Mouse (Mus musculus) stomach, postnatal 0 days (tissue): ENCODE results near the gene Olfr491. TPM values are rescaled to one million over a fixed set of nuclear protein-coding genes. Genes with fewer than 3 reads are reported as not detected.

Experiments
- ATAC-seq: fragments of 200-750 bp; cut with Nextera tagmentation; 2 replicates; pipeline ENCODE4 v1.8.0; 2017; ENCODE audit not compliant: low FRiP score, low TSS enrichment
- DNase-seq: peaks from one replicate; pipeline ENCODE4 v3.0.0-alpha.2; 2016; ENCODE audit warnings: low spot score
- H3K27ac ChIP-seq: fragments of 300-500 bp; sonication (generic); replicated peaks from 2 replicates; pipeline ENCODE4 v1.5.1; 2014; ENCODE audit warnings: mild to moderate bottlenecking, control low read depth
- H3K27me3 ChIP-seq: fragments of 300-500 bp; sonication (generic); 2 replicates; pipeline ENCODE4 v1.6.1; 2014; ENCODE audit warnings: low read length; ENCODE audit not compliant: control insufficient read depth, insufficient read depth
- H3K36me3 ChIP-seq: fragments of 300-500 bp; sonication (generic); 2 replicates; pipeline ENCODE4 v1.6.1; 2014; ENCODE audit warnings: low read length, mixed read lengths; ENCODE audit not compliant: control insufficient read depth, insufficient read depth
- H3K4me1 ChIP-seq: fragments of 300-500 bp; sonication (generic); replicated peaks from 2 replicates; pipeline ENCODE4 v1.6.1; 2014; ENCODE audit warnings: antibody characterized with exemption; ENCODE audit not compliant: control insufficient read depth, insufficient read depth
- H3K4me2 ChIP-seq: fragments of 300-500 bp; sonication (generic); replicated peaks from 2 replicates; pipeline ENCODE4 v1.6.1; 2014; ENCODE audit warnings: low read depth, mild to moderate bottlenecking, control low read depth, moderate library complexity
- H3K4me3 ChIP-seq: fragments of 300-500 bp; sonication (generic); 2 replicates; pipeline ENCODE4 v1.5.1; 2014; ENCODE audit warnings: low read depth, low read length, control low read depth
- H3K9ac ChIP-seq: fragments of 300-500 bp; sonication (generic); 2 replicates; pipeline ENCODE4 v1.6.1; 2014; ENCODE audit warnings: mild to moderate bottlenecking, low read length, control low read depth, mixed read lengths
- H3K9me3 ChIP-seq: fragments of 300-500 bp; sonication (generic); 2 replicates; pipeline ENCODE4 v1.6.1; 2016; ENCODE audit warnings: low read length; ENCODE audit not compliant: control insufficient read depth
- CTCF ChIP-seq: IDR thresholded peaks from 2 replicates; pipeline ENCODE4 v1.5.1; 2016; ENCODE audit warnings: antibody characterized with exemption, low read depth, mild to moderate bottlenecking, moderate library complexity
- EP300 ChIP-seq: optimal IDR thresholded peaks from 2 replicates; pipeline ENCODE3; 2016; ENCODE audit warnings: antibody characterized with exemption
- WGBS: fragments of 180-500 bp; shearing (Covaris S2); extraction: QIAGEN DNeasy Blood & Tissue Kit; methylation state at CpG from one replicate; pipeline ENCODE4 v1.1.7; 2014; 5-methylcytosine and 5-hydroxymethylcytosine counted together
- polyA plus RNA-seq: library from polyadenylated mRNA; unstranded; fragments of >200 nt; fragmentation: Nextera tagmentation; extraction: Ambion mirVana; gene quantifications from 2 replicates; pipeline ENCODE4 v1.2.1, GENCODE M21; 2015

Gene Olfr491
- not detected in 2 replicates for polyA plus RNA-seq

GRCm38 (mm10) chr7:108313151-108313550 lies at the start of gene Olfr491:
Gene Olfr491, plus strand, starts transcription at chr7:108313451.
- no peak within 1 kb of the TSS for H3K4me3 ChIP-seq
- H3K27me3 ChIP-seq, result no peaks in the 10 kb centered on the region
- TF ChIP-seq CTCF (no peak), EP300 (no peak)
- H3K36me3 ChIP-seq, result no peaks in the 10 kb centered on the region
- ATAC-seq (no peak), DNase-seq (no peak)
- no peak within 1 kb of the TSS for H3K9ac ChIP-seq
- H3K27ac ChIP-seq, result no peak within 1 kb of the TSS
- WGBS, result 39% methylated on average over 1 of the region's 1 CpGs
- no peaks in the 10 kb centered on the region for H3K4me1 ChIP-seq
- H3K4me2 ChIP-seq, result no peak within 1 kb of the TSS
- no peaks in the 10 kb centered on the region for H3K9me3 ChIP-seq

- H3K4me1 ChIP-seq, result no peaks in the 10 kb centered on the region
- H3K9me3 ChIP-seq, result no peaks in the 10 kb centered on the region
- ATAC-seq (no peak), DNase-seq (no peak)
- no peak within 1 kb of the TSS for H3K9ac ChIP-seq
- no peak within 1 kb of the TSS for H3K27ac ChIP-seq
- no peaks in the 10 kb centered on the region for H3K36me3 ChIP-seq
- no peak within 1 kb of the TSS for H3K4me3 ChIP-seq
- no peaks in the 10 kb centered on the region for H3K27me3 ChIP-seq
- TF ChIP-seq EP300, result no peak
- TF ChIP-seq CTCF, result no peak
- H3K4me2 ChIP-seq, result no peak within 1 kb of the TSS
Measured at GRCm38 (mm10) chr7:108288834-108289233, 24.4 kb upstream of the Olfr491 start, which contains the start of gene Olfr490. Gene Olfr490, minus strand, starts transcription at chr7:108288934.

GRCm38 (mm10) chr7:108323574-108323973 lies 10.3 kb downstream of the Olfr491 start, which contains the start of gene Olfr492:
Gene Olfr492, minus strand, starts transcription at chr7:108323674.
- H3K27ac ChIP-seq, result no peak within 1 kb of the TSS
- no peak for TF ChIP-seq CTCF
- no peak for TF ChIP-seq EP300
- 68% methylated on average over 2 of the region's 2 CpGs for WGBS
- DNase-seq (no peak), ATAC-seq (no peak)
- no peaks in the 10 kb centered on the region for H3K4me1 ChIP-seq
- H3K27me3 ChIP-seq, result no peaks in the 10 kb centered on the region
- no peak within 1 kb of the TSS for H3K4me3 ChIP-seq
- no peak within 1 kb of the TSS for H3K4me2 ChIP-seq
- H3K9me3 ChIP-seq, result no peaks in the 10 kb centered on the region
- no peak within 1 kb of the TSS for H3K9ac ChIP-seq
- H3K36me3 ChIP-seq, result no peaks in the 10 kb centered on the region

- Histone ChIP-seq H3K4me3 (no peak within 1 kb of the TSS), H3K36me3 (no peaks in the 10 kb centered on the region), H3K4me1 (no peaks in the 10 kb centered on the region), H3K9me3 (no peaks in the 10 kb centered on the region), H3K4me2 (no peak within 1 kb of the TSS), H3K9ac (no peak within 1 kb of the TSS), H3K27me3 (no peaks in the 10 kb centered on the region), H3K27ac (no peak within 1 kb of the TSS)
- ATAC-seq (no peak), DNase-seq (no peak)
- TF ChIP-seq EP300, result no peak
- no peak for TF ChIP-seq CTCF
- WGBS, result 53% methylated on average over 1 of the region's 1 CpGs
Measured at GRCm38 (mm10) chr7:108346879-108347278, 33.6 kb downstream of the Olfr491 start, which contains the start of gene Olfr493. Gene Olfr493, minus strand, starts transcription at chr7:108346979.

- no peak within 1 kb of the TSS for H3K4me2 ChIP-seq
- H3K27ac ChIP-seq, result no peak within 1 kb of the TSS
- DNase-seq (no peak), ATAC-seq (no peak)
- no peaks in the 10 kb centered on the region for H3K36me3 ChIP-seq
- no peak within 1 kb of the TSS for H3K4me3 ChIP-seq
- no peaks in the 10 kb centered on the region for H3K4me1 ChIP-seq
- H3K9me3 ChIP-seq, result no peaks in the 10 kb centered on the region
- TF ChIP-seq CTCF (no peak), EP300 (no peak)
- WGBS, result 70% methylated on average over 3 of the region's 3 CpGs
- no peaks in the 10 kb centered on the region for H3K27me3 ChIP-seq
- no peak within 1 kb of the TSS for H3K9ac ChIP-seq
Measured at GRCm38 (mm10) chr7:108365035-108365434, 51.8 kb downstream of the Olfr491 start, which contains the start of gene Olfr494. Gene Olfr494, plus strand, starts transcription at chr7:108365335.

Other genes with a start within 250 kb of the Olfr491 start
- not detected in 2 replicates for gene Olfr480, start 246.1 kb upstream of the Olfr491 start, polyA plus RNA-seq
- not detected in 2 replicates for gene Olfr481, start 233.6 kb upstream of the Olfr491 start, polyA plus RNA-seq
- gene Olfr482, start 215.9 kb upstream of the Olfr491 start, polyA plus RNA-seq, result 0.07 and 0.22 TPM in 2 replicates
- gene Olfr483, start 212.6 kb upstream of the Olfr491 start, polyA plus RNA-seq, result not detected in 2 replicates
- not detected in 2 replicates for gene Olfr484, start 186.0 kb upstream of the Olfr491 start, polyA plus RNA-seq
- gene Olfr485, start 153.6 kb upstream of the Olfr491 start, polyA plus RNA-seq, result not detected in 2 replicates
- gene Olfr486, start 140.7 kb upstream of the Olfr491 start, polyA plus RNA-seq, result not detected in 2 replicates
- not detected in 2 replicates for gene Olfr487, start 98.8 kb upstream of the Olfr491 start, polyA plus RNA-seq
- not detected in 2 replicates for gene Olfr488, start 55.1 kb upstream of the Olfr491 start, polyA plus RNA-seq
- not detected in 2 replicates for gene Olfr490, start 24.5 kb upstream of the Olfr491 start, polyA plus RNA-seq
- not detected in 2 replicates for gene Olfr492, start 10.2 kb downstream of the Olfr491 start, polyA plus RNA-seq
- not detected in 2 replicates for gene Olfr493, start 33.5 kb downstream of the Olfr491 start, polyA plus RNA-seq
- gene Olfr494, start 51.9 kb downstream of the Olfr491 start, polyA plus RNA-seq, result not detected in 2 replicates
- gene Olfr495, start 79.7 kb downstream of the Olfr491 start, polyA plus RNA-seq, result not detected in 2 replicates
- gene Olfr497, start 107.0 kb downstream of the Olfr491 start, polyA plus RNA-seq, result not detected in 2 replicates
- not detected in 2 replicates for gene Olfr498, start 151.9 kb downstream of the Olfr491 start, polyA plus RNA-seq
- not detected in 2 replicates for gene Olfr502, start 211.6 kb downstream of the Olfr491 start, polyA plus RNA-seq
- not detected in 2 replicates for gene Olfr503, start 231.1 kb downstream of the Olfr491 start, polyA plus RNA-seq